Mouse (Mus musculus) gastrocnemius, adult 18-20 months (tissue): ENCODE results near the gene Cnot6l. TPM values are rescaled to one million over a fixed set of nuclear protein-coding genes. Genes with fewer than 3 reads are reported as not detected.

Source experiments
- DNase-seq: peaks from one replicate; pipeline ENCODE4 v3.0.0; 2021; ENCODE audit warnings: low spot score
- total RNA-seq, 2 experiments: library from RNA; stranded (reverse); gene quantifications; 2 replicates each; pipeline ENCODE4 v1.2.3; 2021

Cnot6l gene
- total RNA-seq, 2 experiments from 2014 or later: 24.5 to 27.8 TPM

DNA sequence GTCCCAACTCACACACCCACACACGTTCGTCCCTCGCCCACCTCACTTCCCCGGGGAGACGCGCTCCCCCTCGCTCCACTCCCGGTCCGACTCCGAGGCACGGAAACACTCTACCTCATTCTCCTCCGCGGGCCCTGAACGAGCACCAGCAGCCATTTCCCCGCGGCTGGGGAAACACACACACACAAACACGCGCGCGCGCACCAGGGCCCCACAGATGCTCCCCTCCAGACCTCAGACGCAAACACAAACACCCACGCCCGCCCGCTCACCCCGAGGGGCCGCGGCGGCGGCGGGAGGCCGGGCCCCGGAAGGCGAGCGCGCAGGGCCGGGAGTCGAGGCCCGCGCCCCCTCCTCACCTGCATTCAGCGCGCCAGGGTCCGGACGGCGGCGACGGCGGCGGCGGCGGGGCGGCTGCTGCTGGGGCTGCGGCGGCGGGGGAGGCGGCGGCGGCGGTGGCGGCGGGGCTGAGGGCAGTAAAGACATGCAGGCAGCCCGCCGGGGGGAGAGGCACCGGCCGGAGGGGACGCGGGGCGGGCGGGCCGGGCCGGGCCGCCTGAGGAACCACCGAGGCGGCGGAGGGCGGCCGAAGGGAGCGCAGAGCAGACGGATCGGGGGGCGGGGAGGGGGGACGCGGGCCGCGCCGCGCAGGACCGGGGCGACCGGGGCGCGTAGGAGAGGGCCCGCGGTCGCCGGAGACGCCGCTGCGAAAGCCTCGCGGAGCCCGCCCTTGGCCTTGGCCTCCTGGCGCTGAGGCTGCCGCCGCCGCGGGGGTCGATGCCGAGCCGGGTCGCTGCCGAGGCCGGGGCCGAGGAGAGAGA is 2.2 kb downstream of the Cnot6l start:
- peak; percentile 33 for DNase-seq

DNA sequence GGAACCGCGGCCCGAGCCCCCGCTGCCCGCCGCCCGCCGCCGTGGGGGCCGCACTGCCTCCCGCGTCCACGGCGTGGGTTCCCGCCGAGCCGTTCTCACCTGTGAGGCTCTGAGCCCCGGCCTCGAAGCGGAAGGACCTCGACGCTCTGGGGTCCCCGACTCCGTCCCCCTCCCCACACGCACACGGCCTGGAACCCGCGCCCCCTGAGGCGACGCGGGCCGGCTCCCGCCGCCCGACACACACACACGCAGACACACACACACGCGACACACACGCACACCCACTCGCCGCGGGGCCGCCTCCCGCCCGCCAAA is 2.8 kb downstream of the Cnot6l start:
- DNase-seq: no peak

DNA sequence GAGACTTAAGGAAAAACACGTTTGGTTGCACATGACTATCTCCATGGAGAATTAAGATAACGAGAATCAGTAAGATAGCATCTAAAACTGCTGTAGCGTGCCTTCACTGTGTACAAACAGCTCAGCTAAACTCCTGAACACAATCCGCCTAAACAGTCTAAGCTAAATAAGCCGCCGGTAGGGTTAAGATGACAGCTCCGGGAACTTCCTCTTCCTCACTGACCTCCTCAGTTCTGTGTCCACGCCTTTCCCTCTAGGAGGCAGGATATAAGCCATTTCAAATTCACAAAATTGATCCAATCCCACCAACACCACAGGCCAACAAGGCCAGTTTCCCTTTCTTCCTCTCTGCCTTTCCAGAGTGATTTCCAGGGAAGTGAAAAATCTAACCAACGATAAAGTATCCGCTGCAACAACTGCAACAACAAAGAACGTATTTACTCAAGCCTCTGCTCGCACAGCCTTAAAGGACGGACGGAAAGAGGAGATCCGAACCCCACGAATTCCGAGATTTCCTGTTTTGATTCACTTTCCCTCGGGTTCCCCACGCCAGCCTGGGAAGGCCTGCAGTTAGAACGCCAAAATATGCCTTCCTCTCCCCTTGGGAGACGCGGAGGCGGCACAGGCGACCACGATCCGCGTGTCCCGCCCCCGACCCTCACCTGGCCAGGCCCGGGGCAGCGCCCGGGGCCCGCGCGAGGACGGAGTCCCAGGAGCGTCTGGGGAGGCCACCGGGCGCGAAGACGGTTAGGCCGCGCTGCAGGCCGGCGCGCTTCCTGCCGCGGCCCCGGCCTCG is 3.3 kb downstream of the Cnot6l start:
- DNase-seq: peak; percentile 48

DNA sequence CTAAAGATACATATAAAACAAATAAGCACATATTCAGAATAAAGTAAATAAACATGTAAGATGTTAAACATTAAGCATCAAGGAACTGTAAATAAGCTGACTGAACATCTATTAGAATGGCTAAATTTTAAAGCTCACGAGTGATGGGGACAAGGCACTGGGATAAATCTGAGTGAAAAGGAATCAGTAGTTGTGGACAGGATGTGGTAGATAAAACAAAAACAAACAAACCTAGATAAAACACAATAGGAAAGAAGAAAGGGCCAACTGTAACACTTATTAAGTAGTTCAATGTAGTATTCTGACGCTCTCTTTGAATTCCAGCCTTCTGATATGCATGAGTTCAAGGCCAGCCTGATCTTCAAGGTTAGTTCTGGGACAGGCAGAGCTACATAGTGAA is 21.6 kb downstream of the Cnot6l start:
- no peak for DNase-seq

DNA sequence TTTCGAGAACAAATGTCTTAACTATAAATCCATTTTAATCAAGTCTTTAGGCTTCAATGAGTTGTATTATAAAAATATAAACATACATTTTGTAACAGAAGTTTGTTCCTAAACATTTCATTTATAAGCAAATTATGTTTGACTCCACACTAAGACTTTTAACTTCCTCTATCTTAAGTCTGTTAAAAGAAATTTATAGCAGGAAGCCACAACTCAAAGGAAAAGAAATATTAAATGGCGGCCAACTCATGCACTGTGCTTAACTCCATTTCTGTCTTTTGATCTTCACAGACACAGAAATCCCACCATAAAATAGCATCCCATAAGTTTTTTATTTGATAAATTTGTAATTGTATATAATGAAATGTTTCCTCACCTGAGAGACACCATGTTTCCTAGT is 33.3 kb downstream of the Cnot6l start:
- no peak for DNase-seq

DNA sequence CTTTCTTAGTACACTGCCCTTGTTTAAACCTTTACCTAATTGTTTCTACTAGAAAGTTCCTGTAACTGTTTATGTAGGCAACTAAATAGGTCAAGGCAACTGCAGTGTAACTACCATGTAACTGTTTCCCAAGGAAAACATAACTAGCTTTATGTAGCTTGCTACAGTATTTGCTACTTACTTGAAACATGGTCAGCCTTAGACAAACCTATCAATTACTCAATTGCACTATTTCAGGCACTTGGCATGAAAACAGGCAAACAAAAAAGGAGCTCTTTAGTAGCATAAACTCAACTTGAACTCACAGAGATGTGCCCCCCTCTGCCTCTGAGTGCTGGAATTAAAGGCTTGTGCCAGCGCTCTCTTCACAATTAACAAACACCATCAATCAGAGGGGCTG is 37.1 kb downstream of the Cnot6l start:
- no peak for DNase-seq

DNA sequence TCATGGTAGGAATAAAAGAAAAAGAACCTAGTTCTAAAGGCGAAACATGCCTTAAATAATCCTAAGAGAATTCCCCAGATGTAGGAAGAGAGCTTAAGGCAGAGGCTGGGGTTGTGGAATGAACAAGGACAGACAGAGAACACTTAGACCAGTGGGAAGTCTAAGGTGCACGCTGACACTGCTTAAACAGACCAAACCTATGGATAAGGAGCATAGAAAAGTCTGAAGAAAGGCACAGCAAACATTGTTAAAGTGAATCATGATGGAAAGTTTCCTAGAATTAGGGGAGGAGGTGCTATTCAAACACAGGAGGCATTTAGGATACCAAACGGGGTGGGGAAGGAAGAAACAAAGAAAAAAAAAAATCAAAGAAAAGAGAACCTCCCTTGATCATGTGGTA is 49.0 kb downstream of the Cnot6l start:
- DNase-seq: no peak

DNA sequence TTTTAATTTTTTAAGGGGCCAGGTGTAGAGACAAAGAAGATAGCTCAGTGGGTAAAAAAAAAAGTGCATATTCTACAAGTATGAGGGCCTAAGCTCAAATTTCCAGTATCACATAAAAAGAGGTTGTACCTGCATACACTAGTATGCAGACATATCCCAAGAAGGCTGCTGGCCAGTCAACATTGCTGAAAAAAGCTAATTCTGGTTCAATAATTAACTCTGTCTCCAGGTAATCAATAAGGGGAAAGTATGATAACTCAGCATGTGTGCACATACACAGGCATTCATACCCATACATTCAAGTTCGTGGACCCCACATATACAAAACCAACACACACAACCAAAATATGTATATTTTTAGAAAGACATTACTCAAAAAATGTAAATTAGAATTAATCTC is 59.3 kb downstream of the Cnot6l start:
- no peak for DNase-seq

DNA sequence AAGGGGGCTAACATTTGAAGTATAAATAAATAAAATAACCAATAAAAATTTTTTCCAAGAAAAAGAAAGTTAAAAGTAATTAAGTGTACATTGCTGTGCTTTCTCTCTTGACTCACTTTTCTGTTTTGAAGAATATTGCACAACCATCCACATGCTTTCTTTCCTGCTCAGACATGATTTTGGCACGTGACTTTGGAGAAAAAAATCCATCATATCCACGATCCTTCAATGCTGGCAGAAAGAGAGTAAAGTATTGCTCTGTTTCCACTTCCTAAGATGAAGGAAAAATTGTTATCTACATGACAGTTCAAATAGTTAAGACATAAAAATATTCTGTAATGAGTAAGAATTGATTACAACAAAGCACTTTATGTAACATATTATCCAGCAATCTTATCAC is 72.5 kb downstream of the Cnot6l start:
- DNase-seq: no peak

DNA sequence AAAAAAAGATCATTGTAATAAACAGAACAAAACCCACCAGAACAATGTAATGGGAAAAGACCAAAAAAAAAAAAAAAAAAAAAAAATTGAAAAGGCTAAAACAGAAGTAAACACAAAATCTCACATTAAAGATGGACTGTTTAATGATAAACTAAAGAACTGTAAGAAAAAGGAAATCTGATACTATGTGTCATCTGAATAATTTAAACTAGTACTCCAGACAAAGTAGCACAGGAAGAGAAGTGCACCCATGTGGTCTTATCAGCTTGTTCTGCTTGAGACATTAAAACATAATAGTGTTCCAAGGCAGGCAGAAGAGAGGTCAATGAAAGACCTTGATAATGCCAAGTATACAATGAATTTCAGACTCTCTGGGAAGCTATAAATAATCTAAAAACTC is 78.6 kb downstream of the Cnot6l start:
- no peak for DNase-seq

DNA sequence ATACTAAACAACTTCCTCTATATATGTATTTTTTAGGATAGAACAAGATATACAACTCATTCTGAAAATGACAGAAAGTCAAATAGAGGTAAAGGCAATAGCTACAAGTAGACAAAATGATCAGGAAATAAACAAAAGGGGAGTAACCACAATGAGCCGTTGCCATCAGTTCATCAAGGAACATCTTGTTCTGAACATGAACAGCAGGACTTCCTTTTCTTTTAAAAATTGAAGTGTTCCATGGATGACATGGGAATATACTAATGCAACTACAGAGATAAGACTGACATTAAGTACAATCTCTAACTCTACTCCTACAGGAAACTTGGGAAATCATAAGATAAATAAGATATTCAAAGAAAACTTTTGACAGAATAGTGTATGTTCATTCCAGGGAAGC is 84.9 kb downstream of the Cnot6l start:
- no peak for DNase-seq

DNA sequence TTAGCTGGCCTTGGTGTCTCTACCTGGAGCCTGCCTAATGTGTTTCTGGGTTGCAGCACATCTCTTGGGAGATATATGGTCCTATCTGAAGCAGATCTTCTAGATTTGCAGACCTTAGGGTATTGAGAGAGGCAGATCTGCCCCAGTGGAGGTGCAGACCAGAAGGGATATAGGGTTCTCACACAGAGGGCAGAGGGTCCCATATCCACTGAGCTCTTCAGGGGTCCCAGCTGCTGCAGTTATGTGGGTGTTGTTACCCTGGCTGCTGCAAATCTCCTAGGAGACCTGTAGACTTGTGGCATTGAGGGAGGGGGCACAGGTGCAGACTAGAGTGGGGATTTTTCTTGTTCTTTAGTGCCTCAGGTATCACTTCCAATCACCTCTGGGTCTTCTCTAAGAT is 98.4 kb downstream of the Cnot6l start:
- no peak for DNase-seq

DNA sequence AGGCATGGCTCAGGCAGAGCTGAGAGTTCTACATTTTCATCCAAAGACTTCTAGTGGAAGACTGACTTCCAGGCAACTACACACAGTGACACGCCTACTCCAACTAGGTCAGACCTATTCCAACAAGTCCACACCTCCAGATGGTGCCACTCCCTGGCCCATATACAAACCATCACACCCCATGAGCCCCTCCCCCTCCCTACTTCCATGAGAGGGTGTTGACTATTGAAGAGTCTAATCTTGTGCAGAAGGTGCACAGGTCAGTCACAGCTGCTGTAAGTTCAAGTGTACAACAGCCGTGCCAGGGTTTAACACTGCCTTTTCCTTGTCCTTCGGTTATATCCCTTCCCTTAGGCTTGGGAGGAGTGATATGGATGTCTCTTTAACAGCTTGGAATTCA is 121.5 kb downstream of the Cnot6l start:
- DNase-seq: no peak

DNA sequence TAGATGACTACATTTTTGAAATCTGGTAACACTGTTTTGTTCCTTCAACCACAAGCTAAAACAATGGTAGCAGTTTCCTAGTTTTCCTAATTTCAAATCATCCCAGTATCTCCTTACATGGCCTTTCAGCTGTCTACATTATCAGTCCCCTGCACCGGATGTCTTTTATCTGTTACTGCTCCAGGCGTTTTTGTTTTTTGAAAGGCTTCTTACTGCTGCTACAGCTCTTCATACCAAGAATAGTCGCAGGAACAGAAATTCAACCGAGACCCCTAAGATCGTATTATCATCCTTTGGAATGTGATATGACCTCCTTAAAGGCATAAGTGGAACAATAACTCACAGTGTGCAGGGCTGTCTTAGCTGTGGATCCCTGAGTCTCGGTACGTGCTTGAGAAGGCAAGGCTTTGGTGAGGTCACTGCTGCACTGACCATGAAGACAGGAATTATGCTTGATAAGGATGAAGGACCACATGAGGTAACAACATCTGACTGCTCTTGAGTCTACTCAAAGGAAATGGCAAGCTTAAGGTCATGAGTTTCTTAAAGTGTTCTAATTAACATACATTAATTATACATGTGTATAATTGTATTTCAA is 122.4 kb downstream of the Cnot6l start:
- DNase-seq: no peak

DNA sequence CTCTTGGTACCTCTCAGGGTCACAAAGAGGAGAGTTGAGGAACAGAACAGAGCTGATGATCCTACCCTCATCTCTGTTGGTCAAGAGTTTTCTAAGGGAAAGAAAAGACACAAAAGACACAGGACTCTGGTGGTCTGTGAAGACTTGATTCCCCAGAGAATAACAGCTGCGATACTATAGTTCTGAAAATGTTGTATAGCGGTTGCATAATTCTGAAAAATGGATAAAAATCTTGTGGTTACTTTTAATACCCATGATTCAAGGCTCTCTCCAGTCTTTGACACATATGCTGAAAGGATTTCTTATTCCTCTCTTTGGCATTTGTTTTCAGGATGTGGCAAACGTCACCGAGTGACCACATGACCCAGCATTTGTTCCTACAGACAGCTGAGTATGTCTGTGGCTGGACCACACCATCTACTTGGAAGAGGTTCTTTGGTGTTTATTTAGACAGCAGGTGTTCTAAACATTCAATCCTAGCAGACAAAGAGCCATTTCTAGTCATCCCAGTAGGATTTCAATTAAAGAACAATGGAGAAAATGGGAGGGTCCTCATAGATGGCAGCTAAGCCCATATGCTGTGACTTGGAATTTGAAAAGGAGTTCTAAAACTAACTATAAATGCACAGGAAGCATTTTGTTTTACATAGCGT is 124.7 kb downstream of the Cnot6l start:
- DNase-seq: no peak

DNA sequence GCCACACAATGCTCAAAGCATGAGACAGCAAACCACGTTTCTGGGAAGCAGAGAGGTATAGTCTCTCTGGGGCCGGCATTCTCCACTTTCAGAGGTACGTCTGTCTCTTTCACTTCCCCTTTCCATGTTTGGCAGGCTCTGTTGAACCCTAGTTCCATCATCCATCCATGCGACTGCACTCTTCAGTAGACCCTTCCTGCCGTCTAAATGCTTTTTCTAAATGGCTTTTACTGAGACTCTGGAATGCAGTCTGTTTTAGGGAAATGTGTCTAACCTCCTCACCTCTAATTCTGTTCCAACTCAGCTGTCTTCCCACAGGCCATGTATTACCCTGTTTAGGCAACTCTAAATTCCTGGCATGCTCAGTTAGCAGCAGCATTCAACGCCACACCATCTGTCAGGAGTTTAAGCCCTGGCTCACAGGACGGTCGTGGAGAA is 126.3 kb downstream of the Cnot6l start:
- no peak for DNase-seq

DNA sequence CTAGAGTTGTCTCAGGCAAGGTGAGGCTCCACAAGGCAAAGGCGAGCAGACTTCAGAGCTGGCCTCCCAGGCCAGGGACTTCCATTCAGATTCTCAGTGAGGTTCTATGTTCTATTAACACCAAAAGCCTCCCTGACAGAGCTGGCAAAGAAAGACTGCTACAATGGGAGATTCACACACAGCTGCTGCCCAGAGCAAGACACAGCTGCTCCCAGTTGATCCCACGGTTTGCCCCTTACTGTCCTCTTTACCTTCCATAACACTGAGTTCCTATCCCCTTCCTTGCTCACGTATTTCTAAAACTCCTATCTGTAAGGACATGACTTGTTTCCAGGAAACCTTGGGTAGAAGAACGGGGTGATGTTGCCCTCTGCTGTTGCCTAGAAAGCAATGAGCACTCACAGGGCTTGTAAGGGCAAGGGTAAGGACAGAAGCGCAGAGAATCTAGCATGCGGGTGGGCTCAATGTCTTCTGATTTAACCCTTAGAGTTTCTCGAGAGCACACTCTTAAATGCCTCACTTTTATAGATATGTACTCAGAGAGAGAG is 127.8 kb downstream of the Cnot6l start:
- DNase-seq: no peak

DNA sequence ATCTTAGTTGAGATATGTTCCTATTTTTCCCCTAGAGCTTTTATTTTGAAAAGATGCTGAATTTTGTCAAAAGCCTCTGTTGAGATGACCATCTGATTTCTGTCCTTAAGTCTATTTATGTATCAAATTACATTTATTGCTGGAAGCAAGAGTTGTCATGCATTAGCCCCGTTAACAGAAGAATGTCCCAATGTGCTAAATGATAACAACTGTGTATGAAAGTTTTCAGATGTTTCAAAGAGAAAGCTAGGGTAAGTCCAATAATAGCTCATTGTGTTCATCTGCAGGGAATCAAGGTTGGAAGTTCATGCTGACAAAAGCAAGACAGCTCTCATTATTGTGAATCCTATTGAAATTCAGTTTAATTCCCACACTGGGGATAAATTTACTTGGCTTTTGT is 129.9 kb downstream of the Cnot6l start:
- DNase-seq: no peak

DNA sequence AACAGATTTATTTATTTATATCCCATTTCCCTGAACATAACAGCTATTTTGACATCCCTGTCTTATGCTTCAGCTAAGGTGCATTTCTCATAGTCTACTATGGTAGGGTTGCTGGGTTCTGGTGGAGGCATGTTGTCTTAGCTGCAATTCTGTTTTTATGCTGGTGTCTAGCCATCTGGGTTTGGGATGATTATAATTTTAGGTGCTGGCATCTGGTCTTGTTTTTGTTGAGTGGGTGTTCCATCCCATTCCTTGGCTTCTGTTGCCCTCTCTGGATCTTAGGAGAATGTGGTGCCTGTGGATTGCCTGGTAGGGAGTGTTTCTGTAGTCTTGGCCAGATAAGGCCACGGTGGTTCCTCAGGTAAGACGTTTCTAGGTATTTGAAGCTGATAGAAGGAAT is 134.2 kb downstream of the Cnot6l start:
- DNase-seq: no peak
